Mouse (Mus musculus): Measurements from ENCODE around the gene Gipc3. TPM values are rescaled to one million over a fixed set of nuclear protein-coding genes. Genes with fewer than 3 reads are reported as not detected.

The Gipc3 gene
- total RNA-seq, 4 experiments from 2014 or later: 0.46 to 1.2 (median 0.73) TPM

Small RNAs within 50 kb of the gene (microRNA-seq; reads per million reads assigned to microRNA genes)
- not detected for gene Mir6913

Other genes with a start within 250 kb of the Gipc3 start
- gene Creb3l3, start 244.4 kb downstream of the Gipc3 start, total RNA-seq (2022): under 1 TPM in 1 of 4 experiments, not detected in 3; 0.44 TPM
- gene Map2k2, start 237.4 kb downstream of the Gipc3 start, total RNA-seq (2022): 100 to 1,000 TPM; 197 to 233 (median 208) TPM
- 10 to 100 TPM; 24.8 to 28.9 (median 25.5) TPM for gene Zbtb7a, start 208.0 kb downstream of the Gipc3 start, total RNA-seq (2022)
- 10 to 100 TPM; 14.0 to 19.0 (median 16.2) TPM for gene Pias4, start 175.3 kb downstream of the Gipc3 start, total RNA-seq (2022)
- 1,000 to 10,000 TPM; 1,293 to 1,550 (median 1,345) TPM for gene Eef2, start 166.6 kb downstream of the Gipc3 start, total RNA-seq (2022)
- 10 to 100 TPM; 25.2 to 31.5 (median 27.3) TPM for gene Dapk3, start 160.3 kb downstream of the Gipc3 start, total RNA-seq (2022)
- not detected for gene 4930442H23Rik, start 159.4 kb downstream of the Gipc3 start, total RNA-seq (2022)
- 100 to 1,000 TPM in 1 of 4 experiments, 10 to 100 TPM in 3; 15.3 to 106 (median 44.7) TPM for gene Nmrk2, start 141.2 kb downstream of the Gipc3 start, total RNA-seq (2022)
- gene Atcay, start 112.4 kb downstream of the Gipc3 start, total RNA-seq (2022): not detected
- 1 to 10 TPM; 1.8 to 2.7 (median 2.1) TPM for gene Zfr2, start 110.1 kb downstream of the Gipc3 start, total RNA-seq (2022)
- gene Matk, start 90.3 kb downstream of the Gipc3 start, total RNA-seq (2022): under 1 TPM in 2 of 4 experiments, not detected in 2; 0.31 TPM
- gene Mrpl54, start 76.3 kb downstream of the Gipc3 start, total RNA-seq (2022): 100 to 1,000 TPM in 3 of 4 experiments, 10 to 100 TPM in 1; 96.1 to 111 (median 102) TPM
- 100 to 1,000 TPM in 2 of 4 experiments, 10 to 100 TPM in 2; 94.6 to 106 (median 98.8) TPM for gene Apba3, start 76.3 kb downstream of the Gipc3 start, total RNA-seq (2022)
- gene Tjp3, start 51.7 kb downstream of the Gipc3 start, total RNA-seq (2022): not detected
- 10 to 100 TPM; 18.5 to 22.8 (median 21.9) TPM for gene Pip5k1c, start 50.3 kb downstream of the Gipc3 start, total RNA-seq (2022)
- gene Cactin, start 22.2 kb downstream of the Gipc3 start, total RNA-seq (2022): 10 to 100 TPM in 1 of 4 experiments, 1 to 10 TPM in 3; 9.4 to 11.3 (median 9.8) TPM
- gene Tbxa2r, start 14.5 kb downstream of the Gipc3 start, total RNA-seq (2022): under 1 TPM; 0.12 to 0.36 (median 0.19) TPM
- 10 to 100 TPM; 16.9 to 22.8 (median 21.1) TPM for gene Hmg20b, start 7.2 kb upstream of the Gipc3 start, total RNA-seq (2022)
- 1 to 10 TPM; 1.7 to 3.1 (median 2.1) TPM for gene Mfsd12, start 14.2 kb upstream of the Gipc3 start, total RNA-seq (2022)
- under 1 TPM; 0.22 to 0.68 (median 0.60) TPM for gene 4930404N11Rik, start 22.6 kb upstream of the Gipc3 start, total RNA-seq (2022)
- 10 to 100 TPM; 14.8 to 18.5 (median 16.6) TPM for gene Fzr1, start 35.2 kb upstream of the Gipc3 start, total RNA-seq (2022)
- 10 to 100 TPM; 46.5 to 50.1 (median 47.4) TPM for gene Dohh, start 41.2 kb upstream of the Gipc3 start, total RNA-seq (2022)
- gene Gm48551, start 41.2 kb upstream of the Gipc3 start, total RNA-seq (2022): 1 to 10 TPM in 2 of 4 experiments, under 1 TPM in 2; 0.59 to 1.8 (median 1.1) TPM
- gene Gm48552, start 45.7 kb upstream of the Gipc3 start, total RNA-seq (2022): 1 to 10 TPM in 2 of 4 experiments, under 1 TPM in 1, not detected in 1; 0.43 to 1.1 (median 1.1) TPM
- not detected for gene Smim24, start 49.8 kb upstream of the Gipc3 start, total RNA-seq (2022)
- gene Nfic, start 112.4 kb upstream of the Gipc3 start, total RNA-seq (2022): 100 to 1,000 TPM; 223 to 267 (median 235) TPM
- under 1 TPM in 2 of 4 experiments, not detected in 2; 0.05 to 0.31 TPM for gene Celf5, start 139.4 kb upstream of the Gipc3 start, total RNA-seq (2022)
- gene Ncln, start 153.1 kb upstream of the Gipc3 start, total RNA-seq (2022): 10 to 100 TPM; 41.6 to 49.3 (median 43.1) TPM
- gene S1pr4, start 156.9 kb upstream of the Gipc3 start, total RNA-seq (2022): 1 to 10 TPM in 1 of 4 experiments, under 1 TPM in 3; 0.27 to 1.0 (median 0.59) TPM
- gene Gna15, start 181.0 kb upstream of the Gipc3 start, total RNA-seq (2022): under 1 TPM; 0.19 to 0.80 (median 0.24) TPM
- 10 to 100 TPM; 26.2 to 30.7 (median 28.4) TPM for gene Gna11, start 201.9 kb upstream of the Gipc3 start, total RNA-seq (2022)
- 100 to 1,000 TPM; 851 to 988 (median 920) TPM for gene Aes, start 216.2 kb upstream of the Gipc3 start, total RNA-seq (2022)
- gene Tle2, start 231.3 kb upstream of the Gipc3 start, total RNA-seq (2022): 1 to 10 TPM; 3.1 to 4.3 (median 4.0) TPM